Mouse (Mus musculus) kidney, adult 10 weeks (tissue): ENCODE results near the gene Cenpv. TPM values are rescaled to one million over a fixed set of nuclear protein-coding genes. Genes with fewer than 3 reads are reported as not detected.

Experiments used
- polyA plus RNA-seq: library from polyadenylated mRNA; stranded (reverse); fragments of 350-450 nt; fragmentation: Illumina TruSeq; extraction: RNeasy Lipid Tissue Mini Kit (QIAGEN cat#74804); gene quantifications from one replicate; pipeline ENCODE4 v1.2.3, GENCODE M21; 2014; ENCODE audit warnings: low read depth, low replicate concordance

Gene Cenpv
- polyA plus RNA-seq: 17.1 TPM

DNA sequence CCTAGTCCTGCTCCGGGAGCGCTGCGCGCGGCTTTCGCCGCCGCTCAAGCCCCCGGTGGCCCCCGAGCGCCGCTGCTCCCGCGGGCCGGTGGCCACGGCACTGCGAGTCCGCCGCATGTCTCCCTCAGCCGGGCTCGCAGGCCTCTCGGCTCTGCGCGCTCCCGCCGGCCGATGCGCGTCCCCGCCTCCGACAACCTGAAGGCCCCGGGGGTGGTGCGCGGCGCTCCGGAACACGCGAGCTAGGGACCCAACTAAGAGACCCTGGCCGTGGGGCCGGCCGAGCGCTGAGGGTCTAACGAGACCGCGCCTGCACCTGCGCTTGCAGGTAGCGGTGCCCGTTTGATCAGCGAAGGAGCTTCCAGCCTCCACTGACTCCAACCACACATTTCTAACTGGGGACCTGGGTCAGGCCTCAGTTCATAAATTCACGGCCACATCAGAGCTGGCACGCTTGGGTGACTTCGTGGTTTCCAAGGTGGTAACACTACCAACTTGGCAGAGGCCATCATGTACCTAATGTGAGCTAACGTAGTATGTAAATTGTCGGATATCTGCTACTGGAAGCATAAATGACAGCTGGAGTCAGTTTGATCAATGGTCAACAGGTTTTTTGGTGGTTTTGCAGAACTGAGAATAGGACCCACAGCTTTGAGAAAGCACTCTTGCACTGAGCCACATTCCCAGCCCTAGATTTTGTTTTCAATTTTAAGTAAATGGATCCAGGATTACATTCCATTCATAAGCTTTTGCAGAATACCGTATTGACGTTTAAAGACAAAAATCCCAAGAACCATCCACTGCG is at the start of gene Cenpv:
Gene Cenpv, minus strand, starts transcription at position 173 of the 802 bp plus-strand sequence.

DNA sequence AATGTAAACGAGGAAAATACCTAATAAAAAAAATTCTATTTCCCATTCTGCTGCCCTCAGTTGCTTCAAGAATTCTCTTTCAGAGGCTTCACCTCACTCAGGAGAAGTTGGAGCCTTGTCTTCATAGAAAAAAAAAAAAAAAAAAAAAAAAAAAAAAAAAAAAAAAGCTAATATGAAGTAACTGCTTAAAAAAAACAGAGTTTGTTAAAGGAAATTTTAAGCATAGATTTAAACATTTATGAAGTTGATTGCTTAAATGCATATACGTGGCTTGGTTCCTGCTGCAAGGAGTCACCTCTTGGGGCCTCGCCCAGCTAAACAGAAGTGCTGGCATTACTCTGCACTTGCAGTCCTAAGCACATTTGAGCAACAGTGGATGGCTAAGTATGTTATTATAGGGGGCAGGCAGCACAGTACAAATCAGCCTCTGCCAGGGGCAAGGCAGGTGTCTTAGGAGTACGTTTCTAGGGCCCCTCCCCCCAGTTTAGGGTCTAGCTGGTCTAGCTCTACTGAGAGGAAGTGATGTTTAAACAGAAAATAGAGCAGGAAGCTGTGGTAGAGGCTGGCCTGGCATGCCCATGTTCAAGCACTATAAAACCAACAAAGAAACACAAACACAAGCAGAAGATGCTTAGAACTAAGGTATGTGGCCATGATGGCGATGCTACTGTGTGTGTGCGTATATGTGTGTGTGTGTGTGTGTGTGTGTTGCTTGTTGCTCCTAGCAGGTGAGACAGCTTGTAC is 35.1 kb upstream of the Cenpv start, which contains the start of gene Trpv2:
Gene Trpv2, plus strand, starts transcription at position 528 of the 744 bp plus-strand sequence.

DNA sequence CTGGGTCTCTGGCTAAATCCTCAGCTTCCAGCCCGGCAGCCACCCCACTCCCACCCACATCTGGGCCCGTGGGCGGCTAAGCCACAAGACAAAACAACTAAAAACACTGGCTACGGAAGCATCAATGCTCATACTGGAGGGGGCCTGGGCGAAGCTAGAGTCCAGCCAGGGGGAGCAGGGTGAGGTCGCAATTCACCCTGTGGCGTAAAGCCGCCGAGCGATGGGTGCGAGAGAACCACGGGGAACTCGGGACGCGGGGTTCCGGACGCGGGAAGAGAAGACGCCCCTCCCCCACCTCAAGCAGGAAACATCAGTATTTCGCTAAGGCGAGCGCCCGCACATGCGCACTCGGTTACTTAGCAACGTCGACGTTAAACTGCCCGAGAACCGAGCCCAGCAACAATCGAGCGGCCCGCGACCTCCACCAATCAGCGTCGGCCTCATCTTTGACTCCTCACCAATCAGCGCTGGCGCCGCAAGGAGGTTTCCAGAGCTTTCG is 11.7 kb upstream of the Cenpv start, which contains the start of gene Ubb:
Gene Ubb, plus strand, starts transcription at position 445 of the 499 bp plus-strand sequence.

Other genes with a start within 250 kb of the Cenpv start
- gene Pigl, start 80.8 kb downstream of the Cenpv start, polyA plus RNA-seq: 4.7 TPM
- gene Ncor1, start 80.7 kb downstream of the Cenpv start, polyA plus RNA-seq: 189 TPM
- gene Ubb, start 11.9 kb upstream of the Cenpv start, polyA plus RNA-seq: 40.9 TPM
- gene Trpv2, start 35.2 kb upstream of the Cenpv start, polyA plus RNA-seq: not detected
- 3.5 TPM for gene Lrrc75a, start 109.3 kb upstream of the Cenpv start, polyA plus RNA-seq
- 15.0 TPM for gene Mmgt2, start 109.4 kb upstream of the Cenpv start, polyA plus RNA-seq
- 1.7 TPM for gene Zfp287, start 192.6 kb upstream of the Cenpv start, polyA plus RNA-seq
- not detected for gene Gm10428, start 213.8 kb upstream of the Cenpv start, polyA plus RNA-seq